Mouse (Mus musculus): ENCODE results near the gene Krt33a. TPM values are rescaled to one million over a fixed set of nuclear protein-coding genes. Genes with fewer than 3 reads are reported as not detected.

Krt33a gene
- total RNA-seq (2015; ENCODE audit: low replicate concordance), result not detected in 2 replicates
- not detected in 2 replicates for total RNA-seq (2017; ENCODE audit: low replicate concordance)

DNA sequence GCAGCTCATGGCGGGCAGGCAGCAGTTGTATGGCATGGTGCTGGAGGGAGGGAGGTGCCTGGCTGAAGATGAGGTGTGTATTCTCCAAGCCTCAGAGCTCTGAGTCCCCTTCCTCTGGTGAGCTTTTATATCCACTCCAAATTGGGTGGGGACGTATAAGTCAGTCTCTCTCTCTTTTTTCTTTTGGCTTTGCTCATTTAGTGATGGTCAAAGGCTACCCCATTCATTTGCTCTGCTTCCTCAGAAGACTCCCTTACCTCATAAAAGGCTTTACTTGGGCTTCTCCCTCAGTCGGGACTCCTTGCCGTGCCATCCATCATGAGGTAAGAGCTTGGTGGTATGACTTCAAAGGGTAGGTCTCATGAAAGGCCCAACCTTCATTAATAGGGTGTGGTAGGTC lies at the start of gene Krt33a:
Gene Krt33a, minus strand, starts transcription at position 101 of the 400 bp plus-strand sequence.
- no peak for ATAC-seq (replicated peaks; ENCODE audit: low FRiP score, poor library complexity, severe bottlenecking)

- no peak for ATAC-seq (replicated peaks; ENCODE audit: low FRiP score, poor library complexity, severe bottlenecking)
Measured at GRCm38 (mm10) chr11:100058875-100059274, 42.9 kb upstream of the Krt33a start.

- ATAC-seq (replicated peaks; ENCODE audit: low FRiP score, poor library complexity, severe bottlenecking), result no peak
Measured at GRCm38 (mm10) chr11:100055686-100056655, 40.0 kb upstream of the Krt33a start.

GRCm38 (mm10) chr11:100050451-100050850 lies 34.4 kb upstream of the Krt33a start, which contains the start of gene Krt31:
Gene Krt31, minus strand, starts transcription at chr11:100050551.
- ATAC-seq (replicated peaks; ENCODE audit: low FRiP score, poor library complexity, severe bottlenecking), result no peak

DNA sequence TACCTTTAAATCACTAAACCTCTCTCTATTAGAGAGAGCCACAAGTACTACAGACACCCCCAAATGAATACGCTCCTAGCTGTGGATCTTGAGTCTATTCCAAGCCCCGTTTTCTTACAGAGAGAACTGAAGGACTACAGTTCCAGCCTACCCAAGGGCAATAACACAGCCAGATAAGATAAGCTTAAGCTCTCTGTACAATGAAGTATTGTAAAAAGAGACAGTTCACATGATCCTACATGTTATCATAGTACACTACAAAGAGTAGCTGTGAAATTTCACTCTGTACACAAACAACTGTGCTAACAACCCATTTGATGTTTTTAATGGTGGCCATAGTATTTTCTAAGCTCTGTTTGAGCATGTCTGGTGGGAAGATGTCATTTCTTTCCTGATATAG lies 31.2 kb upstream of the Krt33a start:
- ATAC-seq (replicated peaks; ENCODE audit: low FRiP score, poor library complexity, severe bottlenecking), result no peak

- ATAC-seq (replicated peaks; ENCODE audit: low FRiP score, poor library complexity, severe bottlenecking), result no peak
Measured at GRCm38 (mm10) chr11:100046303-100046866, 30.4 kb upstream of the Krt33a start.

DNA sequence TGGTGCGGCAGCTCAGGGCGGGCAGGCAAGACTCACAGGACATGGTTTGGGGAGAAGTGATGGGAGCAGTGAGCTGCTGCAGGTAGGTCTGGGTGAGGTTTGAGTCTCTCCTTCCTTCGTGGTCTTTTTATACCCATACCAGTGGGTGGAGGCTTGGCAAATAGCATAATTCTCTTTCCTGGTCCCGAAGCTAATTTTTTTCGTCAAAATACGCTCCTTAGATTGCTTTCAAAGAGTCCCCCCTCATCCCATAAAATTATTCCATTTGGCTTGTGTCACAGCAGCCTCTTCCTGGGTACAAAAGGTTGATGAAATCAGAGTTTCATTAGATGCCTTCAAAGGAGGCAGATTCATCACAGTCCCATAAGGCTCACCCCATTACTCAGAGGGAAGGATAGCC lies 25.4 kb upstream of the Krt33a start, which contains the start of gene Krt34:
Gene Krt34, minus strand, starts transcription at position 101 of the 400 bp plus-strand sequence.
- no peak for ATAC-seq (replicated peaks; ENCODE audit: low FRiP score, poor library complexity, severe bottlenecking)

- no peak for ATAC-seq (replicated peaks; ENCODE audit: low FRiP score, poor library complexity, severe bottlenecking)
Measured at GRCm38 (mm10) chr11:100029768-100030167, 13.8 kb upstream of the Krt33a start, which contains the start of gene Krt33b. Gene Krt33b, minus strand, starts transcription at chr11:100029868.

DNA sequence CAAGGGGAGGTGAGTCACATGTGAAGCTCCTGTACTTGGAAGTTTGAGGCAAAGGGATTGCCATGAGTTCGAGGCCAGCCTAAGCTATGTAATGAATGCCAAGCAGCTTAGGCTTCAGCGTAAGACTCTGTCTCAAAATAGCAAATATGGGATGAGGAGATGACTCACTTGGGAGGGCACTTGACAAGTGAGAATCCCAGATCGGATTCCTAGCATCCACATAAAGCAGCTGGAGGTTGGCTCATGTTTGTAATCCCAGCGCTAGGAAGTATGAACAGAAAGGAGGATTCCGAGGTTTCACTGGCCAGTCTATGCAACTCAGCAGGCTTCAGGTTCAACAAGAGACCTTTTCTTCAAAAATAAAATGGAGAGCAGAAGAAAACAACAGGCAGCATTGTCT lies 5.4 kb upstream of the Krt33a start:
- ATAC-seq (replicated peaks; ENCODE audit: low FRiP score, poor library complexity, severe bottlenecking), result no peak

- ATAC-seq (replicated peaks; ENCODE audit: low FRiP score, poor library complexity, severe bottlenecking), result no peak
Measured at GRCm38 (mm10) chr11:100019466-100019865, 3.5 kb upstream of the Krt33a start.

DNA sequence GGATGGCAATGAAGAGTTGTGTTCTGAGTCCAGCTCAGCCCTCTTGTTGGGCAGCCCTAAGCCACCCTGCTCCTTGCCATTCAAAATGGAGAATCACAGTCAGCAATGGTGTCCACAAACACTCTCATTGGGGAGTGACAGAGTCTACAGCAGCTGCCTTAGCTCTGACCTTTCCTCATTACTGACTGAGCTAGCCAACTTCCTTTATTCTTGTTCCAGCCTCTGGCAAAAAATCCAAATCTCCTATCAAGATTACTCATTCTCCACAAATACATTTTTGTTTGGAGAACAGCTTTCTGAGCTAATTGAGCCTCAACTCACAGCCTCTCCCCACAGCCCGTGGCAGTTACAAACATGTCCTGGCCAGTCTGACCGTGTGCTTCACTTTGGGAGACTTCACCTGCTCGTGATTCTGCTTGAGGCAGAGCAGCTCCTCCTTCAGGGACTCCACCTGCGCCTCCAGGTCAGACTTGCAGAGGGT lies 2.3 kb downstream of the Krt33a start:
- no peak for ATAC-seq (replicated peaks; ENCODE audit: low FRiP score, poor library complexity, severe bottlenecking)

GRCm38 (mm10) chr11:100010682-100011081 lies 5.3 kb downstream of the Krt33a start:
- ATAC-seq (replicated peaks; ENCODE audit: low FRiP score, poor library complexity, severe bottlenecking), result no peak

- ATAC-seq (replicated peaks; ENCODE audit: low FRiP score, poor library complexity, severe bottlenecking), result no peak
Measured at GRCm38 (mm10) chr11:100008336-100008735, 7.7 kb downstream of the Krt33a start.

GRCm38 (mm10) chr11:100006624-100007023 lies 9.4 kb downstream of the Krt33a start:
- no peak for ATAC-seq (replicated peaks; ENCODE audit: low FRiP score, poor library complexity, severe bottlenecking)

- no peak for ATAC-seq (replicated peaks; ENCODE audit: low FRiP score, poor library complexity, severe bottlenecking)
Measured at GRCm38 (mm10) chr11:100005905-100006304, 10.1 kb downstream of the Krt33a start.

DNA sequence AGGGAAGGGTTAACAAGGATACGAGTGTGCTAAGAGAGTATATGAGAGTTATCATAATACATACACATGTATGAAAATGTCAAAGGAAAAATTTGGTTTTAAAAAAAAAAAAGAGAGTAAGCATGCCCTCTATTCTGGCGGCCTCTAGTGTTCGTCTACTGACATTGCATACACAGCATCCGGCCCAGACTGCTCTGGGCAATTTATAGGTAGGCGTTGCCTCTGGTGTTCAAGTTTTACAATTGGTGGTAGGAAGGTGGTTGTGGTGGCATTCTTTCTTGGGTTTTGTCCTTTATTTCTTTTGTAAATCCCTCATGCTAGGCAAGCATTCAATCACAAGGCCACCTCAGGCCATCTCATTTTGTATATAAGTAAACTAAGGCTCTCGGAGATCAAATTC lies 11.2 kb downstream of the Krt33a start:
- no peak for ATAC-seq (replicated peaks; ENCODE audit: low FRiP score, poor library complexity, severe bottlenecking)

GRCm38 (mm10) chr11:99999091-99999490 lies 16.9 kb downstream of the Krt33a start:
- ATAC-seq (replicated peaks; ENCODE audit: low FRiP score, poor library complexity, severe bottlenecking), result no peak

GRCm38 (mm10) chr11:99994384-99994661 lies 21.7 kb downstream of the Krt33a start:
- no peak for ATAC-seq (replicated peaks; ENCODE audit: low FRiP score, poor library complexity, severe bottlenecking)

DNA sequence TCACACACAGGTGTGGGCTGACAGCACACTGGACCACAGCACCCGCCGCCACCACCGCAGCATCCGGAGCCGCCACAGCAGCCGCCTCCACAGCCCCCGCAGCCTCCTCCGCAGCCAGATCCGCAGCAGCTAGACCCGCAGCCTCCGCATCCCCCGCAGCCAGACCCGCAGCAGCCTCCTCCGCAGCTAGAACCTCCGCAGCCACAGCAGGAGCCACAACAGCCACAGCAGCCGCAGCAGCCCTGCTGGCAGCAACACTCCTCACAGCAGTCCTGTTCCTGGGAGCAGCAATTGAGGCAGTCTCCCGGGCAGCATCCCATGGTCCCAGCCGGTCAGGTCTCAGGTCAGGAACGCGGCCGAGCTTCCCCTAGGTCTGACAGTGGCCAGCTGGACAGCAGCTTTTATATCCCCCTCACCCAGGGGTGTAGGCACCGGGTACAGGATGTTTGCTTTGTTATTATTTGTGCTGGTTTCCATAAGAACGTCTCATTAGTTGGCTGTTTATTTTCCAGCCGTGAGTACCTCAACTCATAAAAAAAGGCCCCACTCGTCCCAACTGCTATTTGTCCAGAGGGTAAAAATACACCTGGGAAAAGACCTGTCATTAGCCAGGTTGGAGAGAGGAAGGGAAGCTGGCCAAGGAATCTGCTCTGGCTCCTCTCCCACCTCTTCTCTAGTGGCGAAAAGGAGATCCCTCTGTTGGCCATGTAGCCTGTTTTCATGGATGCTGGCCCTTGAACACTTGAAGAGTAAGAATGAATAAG lies 22.2 kb downstream of the Krt33a start, which contains the start of gene Krtap17-1:
Gene Krtap17-1, minus strand, starts transcription at position 375 of the 764 bp plus-strand sequence.
- no peak for ATAC-seq (replicated peaks; ENCODE audit: low FRiP score, poor library complexity, severe bottlenecking)

DNA sequence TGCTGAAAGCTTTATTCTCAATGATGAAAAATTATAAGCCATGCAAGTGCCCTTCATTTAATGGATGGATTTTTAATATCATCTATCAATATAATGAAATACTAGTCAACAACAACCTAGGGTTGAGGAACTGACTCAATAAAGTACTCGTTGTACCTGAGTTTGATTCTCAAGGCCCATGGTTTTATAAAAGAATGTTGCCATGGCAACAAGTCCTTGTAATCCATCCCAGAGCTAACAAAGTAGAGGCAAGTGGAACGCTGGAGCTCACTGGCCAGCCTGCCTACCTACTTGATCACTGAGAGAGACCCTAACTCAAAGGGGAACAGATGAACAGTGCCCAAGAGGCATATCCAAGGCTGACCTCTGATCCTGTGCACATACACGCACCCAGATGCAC lies 25.4 kb downstream of the Krt33a start:
- ATAC-seq (replicated peaks; ENCODE audit: low FRiP score, poor library complexity, severe bottlenecking), result no peak

All from erythroblast, adult 5-6 weeks (primary cell).